Mouse (Mus musculus): ENCODE measurements around the gene Tbl1xr1. TPM values are rescaled to one million over a fixed set of nuclear protein-coding genes. Genes with fewer than 3 reads are reported as not detected.

Gene Tbl1xr1
- polyA plus RNA-seq, 1 experiment, result 14.7 TPM

DNA sequence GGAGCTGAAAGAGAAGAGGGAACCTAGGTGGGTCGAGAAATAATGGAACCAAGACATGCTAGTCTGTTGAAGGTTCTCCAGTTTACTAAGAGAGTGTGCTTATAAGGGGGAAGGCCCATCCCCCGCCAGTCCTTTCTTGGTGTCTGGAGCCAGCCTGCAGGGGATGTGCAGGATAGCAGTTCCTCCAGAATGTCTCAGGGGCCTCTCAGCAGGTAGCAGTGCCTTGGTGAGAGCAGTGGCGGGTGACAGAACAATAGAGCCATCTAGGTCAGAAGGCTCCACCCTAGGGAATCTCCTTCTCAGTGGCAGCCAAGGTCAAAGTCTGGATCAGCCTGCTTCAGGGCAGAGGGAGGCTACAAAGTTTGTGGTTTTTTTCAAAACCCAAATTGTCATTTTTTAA lies 45.3 kb downstream of the Tbl1xr1 start:
- no peaks in the 10 kb centered on the region for H3K36me3 ChIP-seq (ENCODE audit: control insufficient read depth, insufficient read depth)
- H3K27me3 ChIP-seq (ENCODE audit: control insufficient read depth, insufficient read depth, insufficient read length), result no peaks in the 10 kb centered on the region
- no peak overlapping the region for H3ac ChIP-seq (ENCODE audit: control insufficient read depth, insufficient read length)
- TF ChIP-seq E2F4 (IDR thresholded peaks at IDR 0.05; ENCODE audit: insufficient read depth) (no peak), USF1 (IDR thresholded peaks at IDR 0.05; ENCODE audit: low read depth) (no peak), REST (IDR thresholded peaks at IDR 0.05; ENCODE audit: insufficient read depth, insufficient read length) (no peak), POLR2A (IDR thresholded peaks at IDR 0.05; ENCODE audit: insufficient read length, low read depth) (no peak), MYOG (IDR thresholded peaks at IDR 0.05; ENCODE audit: control insufficient read depth in 1 of 3, insufficient read depth in 1 of 3, insufficient read length in 2 of 3, low read depth in 2 of 3) (no peak), MAX (IDR thresholded peaks at IDR 0.05; ENCODE audit: low read depth) (no peak), TCF12 (IDR thresholded peaks at IDR 0.05; ENCODE audit: insufficient read depth, poor library complexity, severe bottlenecking) (no peak)
- no peak overlapping the region for H3K4me2 ChIP-seq (ENCODE audit: low read depth)
- no peak overlapping the region for H3K4me3 ChIP-seq
- peaks cover 100% of the 10 kb centered on the region for H3K79me2 ChIP-seq (ENCODE audit: control insufficient read depth, insufficient read depth)

DNA sequence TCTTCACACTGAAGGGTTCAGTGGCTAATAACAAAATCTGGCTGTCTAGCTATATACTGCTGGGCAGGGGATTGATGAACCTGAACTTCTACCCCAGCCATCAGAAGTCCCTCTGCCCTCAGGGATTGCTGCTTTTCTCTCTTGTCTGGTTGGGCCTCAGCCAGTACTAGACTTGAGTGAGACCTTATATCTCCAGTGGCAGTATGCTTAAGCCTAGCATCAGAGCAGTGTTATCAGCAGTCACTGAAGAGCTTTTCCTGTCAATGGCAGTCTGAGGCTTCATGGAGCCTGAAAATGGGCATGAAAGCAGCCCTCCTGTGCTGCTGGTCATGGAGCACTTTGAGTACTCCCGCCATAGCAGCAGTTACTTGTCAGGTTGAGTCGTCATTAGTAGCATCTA lies 46.7 kb downstream of the Tbl1xr1 start:
- TF ChIP-seq REST (IDR thresholded peaks at IDR 0.05; ENCODE audit: insufficient read depth, insufficient read length), result no peak
- TF ChIP-seq TCF3 (IDR thresholded peaks at IDR 0.05; ENCODE audit: insufficient read length, low read depth), result no peak
- TF ChIP-seq E2F4 (IDR thresholded peaks at IDR 0.05; ENCODE audit: insufficient read depth), result no peak
- no peak for TF ChIP-seq SRF (IDR thresholded peaks at IDR 0.05; ENCODE audit: control insufficient read depth, insufficient read length, low read depth)
- no peak for TF ChIP-seq POLR2AphosphoS2 (IDR thresholded peaks at IDR 0.05; ENCODE audit: insufficient read length, low read depth)
- no peak for TF ChIP-seq USF1 (IDR thresholded peaks at IDR 0.05; ENCODE audit: low read depth)
- no peak for TF ChIP-seq POLR2A (IDR thresholded peaks at IDR 0.05; ENCODE audit: insufficient read length, low read depth)
- no peak for TF ChIP-seq MYOG (IDR thresholded peaks at IDR 0.05; ENCODE audit: control insufficient read depth in 1 of 3, insufficient read depth in 1 of 3, insufficient read length in 2 of 3, low read depth in 2 of 3)
- no peak for TF ChIP-seq MAX (IDR thresholded peaks at IDR 0.05; ENCODE audit: low read depth)
- TF ChIP-seq TCF12 (IDR thresholded peaks at IDR 0.05; ENCODE audit: insufficient read depth, poor library complexity, severe bottlenecking), result no peak
- TF ChIP-seq CEBPB (IDR thresholded peaks at IDR 0.05; ENCODE audit: insufficient read depth, poor library complexity, severe bottlenecking), result no peak
- TF ChIP-seq MYOD1 (IDR thresholded peaks at IDR 0.05; ENCODE audit: control insufficient read depth in 1 of 3, insufficient read length in 2 of 3, low read depth in 2 of 3), result no peak
- H3K27me3 ChIP-seq (ENCODE audit: control insufficient read depth, insufficient read depth, insufficient read length), result no peaks in the 10 kb centered on the region
- peaks cover 100% of the 10 kb centered on the region for H3K79me2 ChIP-seq (ENCODE audit: control insufficient read depth, insufficient read depth)
- no peak overlapping the region for H3K4me2 ChIP-seq (ENCODE audit: low read depth)
- H3ac ChIP-seq (ENCODE audit: control insufficient read depth, insufficient read length), result no peak overlapping the region
- no peaks in the 10 kb centered on the region for H3K36me3 ChIP-seq (ENCODE audit: control insufficient read depth, insufficient read depth)
- no peak overlapping the region for H3K4me3 ChIP-seq

DNA sequence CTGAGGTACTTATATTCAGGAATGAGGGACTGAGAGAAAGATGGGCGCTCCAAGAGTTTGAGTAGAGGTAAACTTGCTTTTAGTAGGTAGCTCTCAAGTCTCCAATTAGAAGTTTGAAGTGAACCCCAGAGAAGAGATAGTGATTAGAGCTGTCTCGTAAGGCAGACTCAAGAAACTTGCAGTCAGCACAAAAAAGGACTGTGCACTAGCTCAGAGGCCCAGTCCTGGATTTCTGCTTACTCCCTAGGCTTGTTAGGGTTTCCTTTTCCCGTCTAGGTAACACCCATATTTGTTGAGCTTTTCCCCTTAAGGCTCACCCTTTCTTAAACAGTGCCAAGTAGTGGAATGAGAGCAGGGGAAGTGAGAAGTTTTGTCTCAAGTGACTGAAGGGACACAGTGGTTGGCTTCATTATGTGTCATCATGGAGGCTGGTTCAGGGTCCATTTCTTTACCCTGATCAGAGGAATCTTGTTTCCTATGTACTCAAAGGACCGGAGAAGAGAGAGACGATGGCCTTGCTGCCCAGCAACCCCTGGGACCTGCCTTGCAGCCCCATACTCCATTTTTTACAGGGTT lies 49.9 kb downstream of the Tbl1xr1 start:
- Histone ChIP-seq H3K36me3 (ENCODE audit: control insufficient read depth, insufficient read depth) (no peaks in the 10 kb centered on the region), H3ac (ENCODE audit: control insufficient read depth, insufficient read length) (no peak overlapping the region), H3K4me3 (no peak overlapping the region), H3K4me2 (ENCODE audit: low read depth) (no peak overlapping the region), H3K79me2 (ENCODE audit: control insufficient read depth, insufficient read depth) (peaks cover 100% of the 10 kb centered on the region), H3K27me3 (ENCODE audit: control insufficient read depth, insufficient read depth, insufficient read length) (no peaks in the 10 kb centered on the region)
- TF ChIP-seq REST (IDR thresholded peaks at IDR 0.05; ENCODE audit: insufficient read depth, insufficient read length), result no peak
- no peak for TF ChIP-seq CEBPB (IDR thresholded peaks at IDR 0.05; ENCODE audit: insufficient read depth, poor library complexity, severe bottlenecking)
- TF ChIP-seq POLR2A (IDR thresholded peaks at IDR 0.05; ENCODE audit: insufficient read length, low read depth), result no peak
- no peak for TF ChIP-seq POLR2AphosphoS2 (IDR thresholded peaks at IDR 0.05; ENCODE audit: insufficient read length, low read depth)
- no peak for TF ChIP-seq SRF (IDR thresholded peaks at IDR 0.05; ENCODE audit: control insufficient read depth, insufficient read length, low read depth)
- no peak for TF ChIP-seq MYOD1 (IDR thresholded peaks at IDR 0.05; ENCODE audit: control insufficient read depth in 1 of 3, insufficient read length in 2 of 3, low read depth in 2 of 3)
- TF ChIP-seq E2F4 (IDR thresholded peaks at IDR 0.05; ENCODE audit: insufficient read depth), result no peak
- no peak for TF ChIP-seq TCF12 (IDR thresholded peaks at IDR 0.05; ENCODE audit: insufficient read depth, poor library complexity, severe bottlenecking)
- TF ChIP-seq MAX (IDR thresholded peaks at IDR 0.05; ENCODE audit: low read depth), result no peak
- no peak for TF ChIP-seq MYOG (IDR thresholded peaks at IDR 0.05; ENCODE audit: control insufficient read depth in 1 of 3, insufficient read depth in 1 of 3, insufficient read length in 2 of 3, low read depth in 2 of 3)
- no peak for TF ChIP-seq USF1 (IDR thresholded peaks at IDR 0.05; ENCODE audit: low read depth)
- no peak for TF ChIP-seq TCF3 (IDR thresholded peaks at IDR 0.05; ENCODE audit: insufficient read length, low read depth)

DNA sequence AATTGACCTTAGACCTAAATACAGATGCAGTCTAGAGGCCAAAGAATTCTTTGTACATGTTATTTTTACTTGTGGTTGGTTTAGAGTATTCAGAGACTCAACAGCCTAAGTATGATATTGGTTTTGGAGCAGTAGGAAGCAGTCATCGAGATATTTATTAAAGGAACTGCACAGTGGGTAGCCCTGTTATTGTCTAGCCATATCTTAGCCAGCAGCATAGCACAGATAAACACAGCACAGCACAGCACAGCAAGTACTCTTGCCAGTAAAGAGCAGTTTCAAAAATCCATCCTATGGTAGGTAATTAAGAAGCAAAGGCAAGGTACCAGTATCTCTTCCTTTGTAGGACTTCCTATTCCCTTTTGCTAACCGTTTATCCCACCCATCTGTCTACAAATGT lies 54.8 kb downstream of the Tbl1xr1 start:
- no peak overlapping the region for H3K4me2 ChIP-seq (ENCODE audit: low read depth)
- H3K36me3 ChIP-seq (ENCODE audit: control insufficient read depth, insufficient read depth), result no peaks in the 10 kb centered on the region
- TF ChIP-seq USF1 (IDR thresholded peaks at IDR 0.05; ENCODE audit: low read depth) (no peak), CEBPB (IDR thresholded peaks at IDR 0.05; ENCODE audit: insufficient read depth, poor library complexity, severe bottlenecking) (no peak), MAX (IDR thresholded peaks at IDR 0.05; ENCODE audit: low read depth) (no peak), SRF (IDR thresholded peaks at IDR 0.05; ENCODE audit: control insufficient read depth, insufficient read length, low read depth) (no peak), MYOG (IDR thresholded peaks at IDR 0.05; ENCODE audit: control insufficient read depth in 1 of 3, insufficient read depth in 1 of 3, insufficient read length in 2 of 3, low read depth in 2 of 3) (no peak), REST (IDR thresholded peaks at IDR 0.05; ENCODE audit: insufficient read depth, insufficient read length) (no peak), MYOD1 (IDR thresholded peaks at IDR 0.05; ENCODE audit: control insufficient read depth in 1 of 3, insufficient read length in 2 of 3, low read depth in 2 of 3) (no peak), TCF12 (IDR thresholded peaks at IDR 0.05; ENCODE audit: insufficient read depth, poor library complexity, severe bottlenecking) (no peak), POLR2AphosphoS2 (IDR thresholded peaks at IDR 0.05; ENCODE audit: insufficient read length, low read depth) (no peak), E2F4 (IDR thresholded peaks at IDR 0.05; ENCODE audit: insufficient read depth) (no peak), POLR2A (IDR thresholded peaks at IDR 0.05; ENCODE audit: insufficient read length, low read depth) (no peak), TCF3 (IDR thresholded peaks at IDR 0.05; ENCODE audit: insufficient read length, low read depth) (no peak)

More for the DNA sequence above, 54.8 kb downstream of the Tbl1xr1 start:
- no peak overlapping the region for H3K4me3 ChIP-seq
- no peak overlapping the region for H3ac ChIP-seq (ENCODE audit: control insufficient read depth, insufficient read length)
- H3K27me3 ChIP-seq (ENCODE audit: control insufficient read depth, insufficient read depth, insufficient read length), result no peaks in the 10 kb centered on the region
- peaks cover 93% of the 10 kb centered on the region for H3K79me2 ChIP-seq (ENCODE audit: control insufficient read depth, insufficient read depth)

Data from myocyte (in vitro differentiated cells).